Mouse (Mus musculus) erythroblast, embryonic 14.5 days (primary cell): Measurements from ENCODE around the gene Gm26992. TPM values are rescaled to one million over a fixed set of nuclear protein-coding genes. Genes with fewer than 3 reads are reported as not detected.

Experiments
- H3K27me3 ChIP-seq: 2 replicates; pipeline ENCODE4 v1.6.1; 2012; ENCODE audit warnings: inconsistent platforms; ENCODE audit not compliant: control insufficient read depth
- H3K36me3 ChIP-seq: 2 replicates; pipeline ENCODE4 v1.6.1; 2012; ENCODE audit warnings: mild to moderate bottlenecking, inconsistent platforms; ENCODE audit not compliant: control insufficient read depth
- H3K4me1 ChIP-seq: 2 replicates; pipeline ENCODE4 v1.6.1; 2012; ENCODE audit warnings: inconsistent platforms; ENCODE audit not compliant: control insufficient read depth
- H3K4me3 ChIP-seq: replicated peaks from 2 replicates; pipeline ENCODE3; 2012; ENCODE audit warnings: moderate library complexity, mild to moderate bottlenecking, inconsistent platforms
- H3K9me3 ChIP-seq: 2 replicates; pipeline ENCODE4 v1.6.1; 2012; ENCODE audit warnings: low read length, inconsistent platforms, mixed read lengths; ENCODE audit not compliant: control insufficient read depth
- GATA1 ChIP-seq: IDR thresholded peaks from 2 replicates; pipeline ENCODE4 v1.6.1; 2012; ENCODE audit warnings: low read length, inconsistent platforms, mixed read lengths
- TAL1 ChIP-seq: IDR thresholded peaks from 3 replicates; pipeline ENCODE4 v1.6.1; 2012; ENCODE audit warnings: low read length, inconsistent platforms, mixed read lengths
- polyA plus RNA-seq: library from polyadenylated mRNA; stranded (reverse); fragments of >175 nt; gene quantifications from 2 replicates; pipeline ENCODE4 v1.2.3, GENCODE M21; 2012

Gm26992 gene
- polyA plus RNA-seq, 1 experiment, result not detected

GRCm38 (mm10) chrX:103481243-103482096 lies 59.7 kb downstream of the Gm26992 start:
- no peaks in the 10 kb centered on the region for H3K27me3 ChIP-seq
- peaks cover 10% of the 10 kb centered on the region for H3K4me1 ChIP-seq
- H3K9me3 ChIP-seq, result peaks cover 14% of the 10 kb centered on the region
- TF ChIP-seq TAL1, result no peak
- no peak for TF ChIP-seq GATA1
- H3K4me3 ChIP-seq, result peak overlapping the region; percentile 83
- peaks cover 22% of the 10 kb centered on the region for H3K36me3 ChIP-seq

GRCm38 (mm10) chrX:103482097-103482451 lies 60.3 kb downstream of the Gm26992 start:
- peaks cover 14% of the 10 kb centered on the region for H3K9me3 ChIP-seq
- peak overlapping the region; percentile 83 for H3K4me3 ChIP-seq
- TF ChIP-seq TAL1, result no peak
- TF ChIP-seq GATA1, result no peak
- H3K4me1 ChIP-seq, result peaks cover 10% of the 10 kb centered on the region
- no peaks in the 10 kb centered on the region for H3K27me3 ChIP-seq
- H3K36me3 ChIP-seq, result peaks cover 22% of the 10 kb centered on the region

GRCm38 (mm10) chrX:103483047-103483446 lies 61.2 kb downstream of the Gm26992 start:
- peaks cover 22% of the 10 kb centered on the region for H3K36me3 ChIP-seq
- TF ChIP-seq TAL1 (no peak), GATA1 (no peak)
- no peaks in the 10 kb centered on the region for H3K27me3 ChIP-seq
- peaks cover 14% of the 10 kb centered on the region for H3K9me3 ChIP-seq
- peaks cover 7% of the 10 kb centered on the region for H3K4me1 ChIP-seq
- peak overlapping the region; percentile 83 for H3K4me3 ChIP-seq

- H3K36me3 ChIP-seq, result peaks cover 22% of the 10 kb centered on the region
- H3K27me3 ChIP-seq, result no peaks in the 10 kb centered on the region
- H3K4me1 ChIP-seq, result peaks cover 7% of the 10 kb centered on the region
- H3K4me3 ChIP-seq, result peak overlapping the region; percentile 83
- H3K9me3 ChIP-seq, result peaks cover 14% of the 10 kb centered on the region
- TF ChIP-seq TAL1 (no peak), GATA1 (no peak)
Observed at GRCm38 (mm10) chrX:103484050-103484449, 62.2 kb downstream of the Gm26992 start.

- TF ChIP-seq TAL1 (no peak), GATA1 (peak; percentile 57; the same call in 1 of the 2 replicates)
- Histone ChIP-seq H3K4me1 (peaks cover 32% of the 10 kb centered on the region), H3K9me3 (no peaks in the 10 kb centered on the region), H3K27me3 (no peaks in the 10 kb centered on the region), H3K36me3 (no peaks in the 10 kb centered on the region; the same call in 1 of the 2 replicates), H3K4me3 (no peak overlapping the region)
Observed at GRCm38 (mm10) chrX:103490853-103491252, 69.0 kb downstream of the Gm26992 start.

- Histone ChIP-seq H3K36me3 (peaks cover 15% of the 10 kb centered on the region), H3K27me3 (no peaks in the 10 kb centered on the region), H3K9me3 (no peaks in the 10 kb centered on the region), H3K4me3 (peak overlapping the region; percentile 93), H3K4me1 (peaks cover 32% of the 10 kb centered on the region)
- TF ChIP-seq TAL1, result no peak
- no peak for TF ChIP-seq GATA1
Observed at GRCm38 (mm10) chrX:103492398-103493256, 70.8 kb downstream of the Gm26992 start.

- TF ChIP-seq TAL1 (no peak), GATA1 (no peak)
- Histone ChIP-seq H3K9me3 (no peaks in the 10 kb centered on the region), H3K4me3 (peak overlapping the region; percentile 93), H3K27me3 (no peaks in the 10 kb centered on the region), H3K4me1 (peaks cover 32% of the 10 kb centered on the region), H3K36me3 (peaks cover 20% of the 10 kb centered on the region)
Observed at GRCm38 (mm10) chrX:103493351-103494173, 71.8 kb downstream of the Gm26992 start.

GRCm38 (mm10) chrX:103499374-103499773 lies 77.6 kb downstream of the Gm26992 start:
- Histone ChIP-seq H3K36me3 (peaks cover 55% of the 10 kb centered on the region), H3K4me3 (no peak overlapping the region), H3K27me3 (no peaks in the 10 kb centered on the region), H3K4me1 (peaks cover 9% of the 10 kb centered on the region), H3K9me3 (no peaks in the 10 kb centered on the region)
- TF ChIP-seq GATA1, result no peak
- TF ChIP-seq TAL1, result no peak

- H3K4me3 ChIP-seq, result no peak overlapping the region
- H3K36me3 ChIP-seq, result peaks cover 62% of the 10 kb centered on the region
- H3K27me3 ChIP-seq, result no peaks in the 10 kb centered on the region
- H3K9me3 ChIP-seq, result no peaks in the 10 kb centered on the region
- TF ChIP-seq TAL1 (no peak), GATA1 (no peak)
- H3K4me1 ChIP-seq, result peaks cover 3% of the 10 kb centered on the region
Observed at GRCm38 (mm10) chrX:103500137-103500536, 78.3 kb downstream of the Gm26992 start.
